Mouse (Mus musculus) MEL (cell line): Measurements from ENCODE around the gene Hmmr. TPM values are rescaled to one million over a fixed set of nuclear protein-coding genes. Genes with fewer than 3 reads are reported as not detected.

Experiments
- DNase-seq: peaks from one replicate; pipeline ENCODE4 v3.0.0; 2011; ENCODE audit warnings: low read depth, low spot score
- H3K27ac ChIP-seq: 2 replicates; pipeline ENCODE4 v1.5.1; 2012; ENCODE audit warnings: low read depth, mild to moderate bottlenecking, control low read depth, low read length, moderate library complexity; ENCODE audit not compliant: control insufficient read depth
- H3K27me3 ChIP-seq, 2 experiments: fragments of 150-350 bp in 1 of 2; sonication (generic) in 1 of 2; 2 replicates each; pipeline ENCODE4 v1.6.1; 2012; ENCODE audit warnings: low read length in 2 of 2, mild to moderate bottlenecking in 2 of 2, improper control_type of control experiment in 1 of 2, moderate library complexity in 1 of 2; ENCODE audit not compliant: insufficient read depth in 2 of 2, control insufficient read depth in 1 of 2
- H3K36me3 ChIP-seq, 2 experiments: 2 replicates each; pipeline ENCODE4 v1.6.1; 2012 to 2014; ENCODE audit warnings: low read length in 2 of 2, improper control_type of control experiment in 1 of 2, inconsistent platforms in 1 of 2, mild to moderate bottlenecking in 1 of 2; ENCODE audit not compliant: insufficient read depth in 2 of 2, control insufficient read depth in 1 of 2
- H3K4me1 ChIP-seq, 2 experiments: fragments of 150-350 bp in 1 of 2; sonication (generic) in 1 of 2; 2 replicates each; pipeline ENCODE4 v1.6.1; 2012; ENCODE audit warnings: low read length in 2 of 2, improper control_type of control experiment in 1 of 2, mild to moderate bottlenecking in 1 of 2; ENCODE audit not compliant: insufficient read depth in 2 of 2, control insufficient read depth in 1 of 2
- H3K4me3 ChIP-seq, 2 experiments: fragments of 150-350 bp in 1 of 2; sonication (generic) in 1 of 2; 2 replicates each; pipeline ENCODE4 v1.5.1; 2012; ENCODE audit warnings: low read depth in 2 of 2, low read length in 2 of 2, mild to moderate bottlenecking in 2 of 2, moderate library complexity in 2 of 2, control low read depth in 1 of 2, improper control_type of control experiment in 1 of 2; ENCODE audit not compliant: control insufficient read depth in 1 of 2, insufficient read depth in 1 of 2
- H3K79me2 ChIP-seq: 2 replicates; pipeline ENCODE4 v1.6.1; 2012; ENCODE audit warnings: mild to moderate bottlenecking, low read length, moderate library complexity; ENCODE audit not compliant: control insufficient read depth, poor library complexity, insufficient read depth
- H3K9ac ChIP-seq: 2 replicates; pipeline ENCODE4 v1.6.1; 2012; ENCODE audit warnings: low read depth, mild to moderate bottlenecking, control low read depth, low read length, moderate library complexity; ENCODE audit not compliant: control insufficient read depth, poor library complexity, severe bottlenecking
- H3K9me3 ChIP-seq: fragments of 150-350 bp; sonication (generic); replicated peaks from 2 replicates; pipeline ENCODE4 v1.6.1; 2012; ENCODE audit warnings: mild to moderate bottlenecking, low read length, improper control_type of control experiment, moderate library complexity; ENCODE audit not compliant: insufficient read depth
- BHLHE40 ChIP-seq: IDR thresholded peaks from 2 replicates; pipeline ENCODE4 v1.6.1; 2012; ENCODE audit warnings: low read depth, mild to moderate bottlenecking, inconsistent platforms, low read length, improper control_type of control experiment, borderline replicate concordance
- CHD1 ChIP-seq: IDR thresholded peaks from 2 replicates; pipeline ENCODE4 v1.6.1; 2012; ENCODE audit warnings: low read depth, mild to moderate bottlenecking, inconsistent platforms, low read length, improper control_type of control experiment
- CHD2 ChIP-seq: IDR thresholded peaks from 2 replicates; pipeline ENCODE4 v1.6.1; 2011; ENCODE audit warnings: low read length, improper control_type of control experiment
- E2F4 ChIP-seq: IDR thresholded peaks from 2 replicates; pipeline ENCODE4 v1.6.1; 2011; ENCODE audit warnings: low read depth, low read length, improper control_type of control experiment, borderline replicate concordance
- ELF1 ChIP-seq: IDR thresholded peaks from 2 replicates; pipeline ENCODE4 v1.6.1; 2014; ENCODE audit warnings: low read depth, mild to moderate bottlenecking, inconsistent platforms, low read length, improper control_type of control experiment, moderate library complexity
- ETS1 ChIP-seq: IDR thresholded peaks from 2 replicates; pipeline ENCODE4 v1.6.1; 2012; ENCODE audit warnings: low read depth, mild to moderate bottlenecking, inconsistent platforms, low read length, improper control_type of control experiment, moderate library complexity
- GABPA ChIP-seq: IDR thresholded peaks from 2 replicates; pipeline ENCODE4 v1.6.1; 2012; ENCODE audit warnings: low read depth, mild to moderate bottlenecking, inconsistent platforms, low read length, improper control_type of control experiment, moderate library complexity
- GATA1 ChIP-seq: IDR thresholded peaks from 2 replicates; pipeline ENCODE4 v1.6.1; 2011; ENCODE audit warnings: low read depth, low read length, improper control_type of control experiment
- HCFC1 ChIP-seq: IDR thresholded peaks from 2 replicates; pipeline ENCODE4 v1.6.1; 2012; ENCODE audit warnings: low read depth, mild to moderate bottlenecking, inconsistent platforms, low read length, improper control_type of control experiment, moderate library complexity
- JUND ChIP-seq: IDR thresholded peaks from 2 replicates; pipeline ENCODE4 v1.6.1; 2011; ENCODE audit warnings: low read depth, mild to moderate bottlenecking, improper control_type of control experiment, low read length
- KAT2A ChIP-seq: conservative IDR thresholded peaks from 2 replicates; pipeline ENCODE4 v1.6.1; 2012; ENCODE audit warnings: low read depth, low read length, improper control_type of control experiment, inconsistent platforms
- MAFK ChIP-seq: IDR thresholded peaks from 2 replicates; pipeline ENCODE4 v1.6.1; 2011; ENCODE audit warnings: low read depth, mild to moderate bottlenecking, low read length, improper control_type of control experiment, borderline replicate concordance
- MAX ChIP-seq: IDR thresholded peaks from 2 replicates; pipeline ENCODE4 v1.6.1; 2011; ENCODE audit warnings: low read length, improper control_type of control experiment
- MEF2A ChIP-seq: IDR thresholded peaks from 2 replicates; pipeline ENCODE4 v1.6.1; 2014; ENCODE audit warnings: low read depth, mild to moderate bottlenecking, inconsistent platforms, low read length, improper control_type of control experiment; ENCODE audit not compliant: poor library complexity, insufficient replicate concordance, severe bottlenecking; ENCODE audit errors: extremely low read depth
- MXI1 ChIP-seq: IDR thresholded peaks from 2 replicates; pipeline ENCODE4 v1.6.1; 2011; ENCODE audit warnings: mild to moderate bottlenecking, low read depth, low read length, improper control_type of control experiment
- MYB ChIP-seq: IDR thresholded peaks from 2 replicates; pipeline ENCODE4 v1.6.1; 2011; ENCODE audit warnings: mild to moderate bottlenecking, low read depth, low read length, improper control_type of control experiment
- MYC ChIP-seq: IDR thresholded peaks from 2 replicates; pipeline ENCODE4 v1.6.1; 2011; ENCODE audit warnings: low read depth, mild to moderate bottlenecking, low read length, improper control_type of control experiment, moderate library complexity
- NELFE ChIP-seq: IDR thresholded peaks from 2 replicates; pipeline ENCODE4 v1.6.1; 2011; ENCODE audit warnings: low read depth, low read length, improper control_type of control experiment
- POLR2A ChIP-seq, 2 experiments: IDR thresholded peaks; 2 replicates each; pipeline ENCODE4 v1.6.1; 2011 to 2012; ENCODE audit warnings: low read length in 2 of 2, mild to moderate bottlenecking in 2 of 2, control low read depth in 1 of 2, improper control_type of control experiment in 1 of 2, low read depth in 1 of 2, moderate library complexity in 1 of 2; ENCODE audit not compliant: control insufficient read depth in 1 of 2, insufficient read depth in 1 of 2, poor library complexity in 1 of 2
- POLR2AphosphoS2 ChIP-seq: IDR thresholded peaks from 2 replicates; pipeline ENCODE4 v1.6.1; 2011; ENCODE audit warnings: low read length, improper control_type of control experiment
- POLR2AphosphoS5 ChIP-seq: IDR thresholded peaks from 2 replicates; pipeline ENCODE4 v1.6.1; 2012; ENCODE audit warnings: low read depth, borderline replicate concordance, mild to moderate bottlenecking, inconsistent platforms, low read length, moderate library complexity, mixed read lengths
- RCOR1 ChIP-seq: IDR thresholded peaks from 2 replicates; pipeline ENCODE4 v1.6.1; 2012; ENCODE audit warnings: low read depth, mild to moderate bottlenecking, inconsistent platforms, low read length, improper control_type of control experiment
- SIN3A ChIP-seq: IDR thresholded peaks from 2 replicates; pipeline ENCODE4 v1.6.1; 2012; ENCODE audit warnings: low read length, improper control_type of control experiment, inconsistent platforms
- SMC3 ChIP-seq: IDR thresholded peaks from 2 replicates; pipeline ENCODE4 v1.6.1; 2011; ENCODE audit warnings: low read depth, low read length, improper control_type of control experiment
- TAL1 ChIP-seq: IDR thresholded peaks from 2 replicates; pipeline ENCODE4 v1.6.1; 2012; ENCODE audit warnings: mild to moderate bottlenecking, inconsistent platforms, low read length, moderate library complexity, mixed read lengths
- TBP ChIP-seq: IDR thresholded peaks from 2 replicates; pipeline ENCODE4 v1.8.0; 2011; ENCODE audit warnings: low read depth, low read length, improper control_type of control experiment
- USF1 ChIP-seq: IDR thresholded peaks from 2 replicates; pipeline ENCODE4 v1.6.1; 2014; ENCODE audit warnings: low read depth, mild to moderate bottlenecking, inconsistent platforms, low read length, improper control_type of control experiment, moderate library complexity
- ZC3H11A ChIP-seq: IDR thresholded peaks from 2 replicates; pipeline ENCODE4 v1.6.1; 2012; ENCODE audit warnings: low read depth, mild to moderate bottlenecking, inconsistent platforms, low read length, improper control_type of control experiment
- ZKSCAN1 ChIP-seq: IDR thresholded peaks from 2 replicates; pipeline ENCODE4 v1.6.1; 2012; ENCODE audit warnings: low read depth, mild to moderate bottlenecking, inconsistent platforms, low read length, improper control_type of control experiment, moderate library complexity
- ZMIZ1 ChIP-seq: IDR thresholded peaks from 2 replicates; pipeline ENCODE4 v1.6.1; 2012; ENCODE audit warnings: low read depth, mild to moderate bottlenecking, inconsistent platforms, low read length, improper control_type of control experiment, moderate library complexity
- ZNF384 ChIP-seq: IDR thresholded peaks from 2 replicates; pipeline ENCODE4 v1.6.1; 2012; ENCODE audit warnings: low read depth, mild to moderate bottlenecking, inconsistent platforms, low read length, improper control_type of control experiment
- polyA plus RNA-seq, 2 experiments: library from polyadenylated mRNA; stranded (reverse) in 1 of 2; unstranded in 1 of 2; fragments of >175 nt in 1 of 2; fragments of >200 nt in 1 of 2; gene quantifications; 2 replicates each; pipeline versions ENCODE4 v1.2.1 to v1.2.4; 2012; ENCODE audit warnings: low replicate concordance in 2 of 2, low read depth in 1 of 2; ENCODE audit not compliant: insufficient read length in 2 of 2, insufficient read depth in 1 of 2, missing spikeins in 1 of 2
- total RNA-seq: library from RNA; depleted of rRNA; stranded (reverse); fragments of 300-350 nt; gene quantifications from 2 replicates; pipeline ENCODE4 v1.2.3, GENCODE M21; 2012

The Hmmr gene
- total and polyA plus RNA-seq, 3 experiments: 40.6 to 74.5 (median 55.6) TPM

- TF ChIP-seq BHLHE40 (peak; percentile 100), MEF2A (peak; percentile 83; the same call in 1 of the 2 replicates), MAFK (0 out of 2 replicates have a peak, but pooled peaks have one; percentile 36), RCOR1 (0 out of 2 replicates have a peak, but pooled peaks have one; percentile 55), USF1 (peak; percentile 25; the same call in 1 of the 2 replicates), CHD2 (no peak), ETS1 (peak; percentile 82; the same call in 1 of the 2 replicates), POLR2AphosphoS2 (no peak; the same call in 1 of the 2 replicates), MYC (peak; percentile 72; the same call in 1 of the 2 replicates), HCFC1 (peak; percentile 54), MYB (peak; percentile 89), POLR2AphosphoS5 (no peak)
- TF ChIP-seq, all 39 proteins: peak for 26
Measured at GRCm38 (mm10) chr11:40693366-40693951, 39.8 kb downstream of the Hmmr start (continued).

GRCm38 (mm10) chr11:40692511-40693365, 40.5 kb downstream of the Hmmr start:
- Histone ChIP-seq H3K4me1 (peaks cover 0 to 17% of the 10 kb centered on the region in 2 experiments), H3K27me3 (no peaks in the 10 kb centered on the region), H3K4me3 (peak overlapping the region; percentile 88 to 89), H3K9me3 (no peaks in the 10 kb centered on the region), H3K36me3 (peaks cover 0 to 20% of the 10 kb centered on the region in 2 experiments; a peak in 3 of 4 replicates), H3K79me2 (peaks cover 42% of the 10 kb centered on the region), H3K9ac (peak overlapping the region; percentile 86), H3K27ac (peak overlapping the region; percentile 99)
- DNase-seq: peak; percentile 98
- peak; percentile 90 for TF ChIP-seq USF1
- TF ChIP-seq SMC3: no peak
- TF ChIP-seq ELF1: peak; percentile 99
- TF ChIP-seq GATA1: no peak
- TF ChIP-seq ZC3H11A: no peak
- TF ChIP-seq ZNF384: no peak
- peak; percentile 91 for TF ChIP-seq POLR2AphosphoS2
- TF ChIP-seq TBP: peak; percentile 91
- TF ChIP-seq NELFE: peak; percentile 79
- no peak for TF ChIP-seq RCOR1
- peak; percentile 98 for TF ChIP-seq MXI1
- 0 out of 2 replicates have a peak, but pooled peaks have one; percentile 57 for TF ChIP-seq ZMIZ1
- no peak for TF ChIP-seq POLR2AphosphoS5
- TF ChIP-seq E2F4: no peak
- 0 out of 2 replicates have a peak, but pooled peaks have one; percentile 7 for TF ChIP-seq ETS1
- TF ChIP-seq ZKSCAN1: no peak
- no peak for TF ChIP-seq MEF2A
- peak; percentile 98 for TF ChIP-seq SIN3A
- no peak; the same call in 1 of the 2 replicates for TF ChIP-seq KAT2A
- no peak for TF ChIP-seq JUND
- TF ChIP-seq MAX: peak; percentile 95
- peak; percentile 62; the same call in 1 of the 2 replicates for TF ChIP-seq CHD1
- TF ChIP-seq CHD2: no peak
- TF ChIP-seq MYB: no peak
- peak; percentile 88 to 91 for TF ChIP-seq POLR2A (IDR thresholded peaks at IDR 0.05; ENCODE audit: control insufficient read depth in 1 of 2, insufficient read depth in 1 of 2, low read depth in 1 of 2, low read length in 2 of 2, poor library complexity in 1 of 2)
- no peak for TF ChIP-seq GABPA
- TF ChIP-seq TAL1: no peak
